Mouse (Mus musculus): Measurements from ENCODE around the gene Shb. TPM values are rescaled to one million over a fixed set of nuclear protein-coding genes. Genes with fewer than 3 reads are reported as not detected.
A peak's percentile ranks its signal among the peaks of the same experiment; 100 is the strongest.

Shb gene
- polyA plus RNA-seq (2014; fragmentation: Nextera tagmentation; extraction: Ambion mirVana), result 8.7 and 9.9 TPM in 2 replicates

GRCm38 (mm10) chr4:45532375-45532774 is at the start of gene Shb:
Shb (minus strand) TSS chr4:45532470.
- no peak for ATAC-seq (ENCODE audit: low FRiP score)
- no peaks in the 10 kb centered on the region for H3K9me3 ChIP-seq (ENCODE audit: control insufficient read depth, low read length)
- 22% methylated on average over 7 of the region's 7 CpGs for WGBS
- no peak within 1 kb of the TSS for H3K27ac ChIP-seq
- 0 out of 2 replicates have a peak, but pooled peaks cover 3% of the 10 kb centered on the region for H3K27me3 ChIP-seq (ENCODE audit: control insufficient read depth, insufficient read depth, low read length)
- H3K4me1 ChIP-seq (replicated peaks; ENCODE audit: control insufficient read depth, insufficient read depth, low read length), result peaks cover 17% of the 10 kb centered on the region
- H3K4me2 ChIP-seq (replicated peaks), result peak within 1 kb of the TSS; percentile 65
- peak; percentile 61 for DNase-seq (ENCODE audit: low spot score)
- no peaks in the 10 kb centered on the region for H3K36me3 ChIP-seq (replicated peaks; ENCODE audit: control insufficient read depth, insufficient read depth)
- H3K4me3 ChIP-seq (replicated peaks; ENCODE audit: low read length), result peak within 1 kb of the TSS; percentile 82
- no peak within 1 kb of the TSS for H3K9ac ChIP-seq

DNA sequence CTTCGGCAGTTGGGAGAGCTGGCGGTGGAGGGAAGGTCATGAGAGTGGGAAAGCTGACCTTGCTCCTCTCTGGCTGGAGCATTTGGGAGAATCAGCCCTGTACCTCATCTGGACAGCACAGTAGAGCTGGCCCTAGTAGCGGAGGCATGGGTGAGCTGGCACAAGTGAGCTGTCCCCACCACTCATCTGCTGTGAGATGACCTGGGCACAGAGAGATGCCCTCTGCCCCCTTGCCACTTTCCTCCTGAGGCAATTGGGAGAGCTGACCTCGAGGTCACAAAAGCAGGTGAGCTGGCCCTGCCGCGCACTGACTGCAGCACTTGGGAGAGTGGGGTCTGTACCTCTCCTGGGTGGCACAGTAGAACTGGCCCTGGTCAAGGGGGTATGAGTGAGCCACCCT is 48.8 kb upstream of the Shb start:
- 86% methylated on average over 6 of the region's 6 CpGs for WGBS
- no peaks in the 10 kb centered on the region for H3K36me3 ChIP-seq (replicated peaks; ENCODE audit: control insufficient read depth, insufficient read depth)
- DNase-seq (ENCODE audit: low spot score), result no peak
- no peaks in the 10 kb centered on the region for H3K27me3 ChIP-seq (ENCODE audit: control insufficient read depth, insufficient read depth, low read length)
- no peak overlapping the region for H3K27ac ChIP-seq
- H3K9ac ChIP-seq, result no peak overlapping the region
- no peak overlapping the region for H3K4me2 ChIP-seq (replicated peaks)
- H3K9me3 ChIP-seq (ENCODE audit: control insufficient read depth, low read length), result no peaks in the 10 kb centered on the region
- no peak for ATAC-seq (ENCODE audit: low FRiP score)
- 0 out of 2 replicates have a peak, but pooled peaks cover 7% of the 10 kb centered on the region for H3K4me1 ChIP-seq (replicated peaks; ENCODE audit: control insufficient read depth, insufficient read depth, low read length)
- H3K4me3 ChIP-seq (replicated peaks; ENCODE audit: low read length), result no peak overlapping the region

GRCm38 (mm10) chr4:45578554-45579370 is 46.5 kb upstream of the Shb start:
- no peak overlapping the region for H3K27ac ChIP-seq
- H3K4me3 ChIP-seq (replicated peaks; ENCODE audit: low read length), result no peak overlapping the region
- no peaks in the 10 kb centered on the region for H3K27me3 ChIP-seq (ENCODE audit: control insufficient read depth, insufficient read depth, low read length)
- H3K9me3 ChIP-seq (ENCODE audit: control insufficient read depth, low read length), result no peaks in the 10 kb centered on the region
- H3K4me1 ChIP-seq (replicated peaks; ENCODE audit: control insufficient read depth, insufficient read depth, low read length), result 0 out of 2 replicates have a peak, but pooled peaks cover 7% of the 10 kb centered on the region
- no peak overlapping the region for H3K9ac ChIP-seq
- H3K4me2 ChIP-seq (replicated peaks), result no peak overlapping the region
- DNase-seq (ENCODE audit: low spot score) (no peak), ATAC-seq (ENCODE audit: low FRiP score) (no peak)
- H3K36me3 ChIP-seq (replicated peaks; ENCODE audit: control insufficient read depth, insufficient read depth), result no peaks in the 10 kb centered on the region
- WGBS, result 18% methylated on average over 20 of the region's 22 CpGs

DNA sequence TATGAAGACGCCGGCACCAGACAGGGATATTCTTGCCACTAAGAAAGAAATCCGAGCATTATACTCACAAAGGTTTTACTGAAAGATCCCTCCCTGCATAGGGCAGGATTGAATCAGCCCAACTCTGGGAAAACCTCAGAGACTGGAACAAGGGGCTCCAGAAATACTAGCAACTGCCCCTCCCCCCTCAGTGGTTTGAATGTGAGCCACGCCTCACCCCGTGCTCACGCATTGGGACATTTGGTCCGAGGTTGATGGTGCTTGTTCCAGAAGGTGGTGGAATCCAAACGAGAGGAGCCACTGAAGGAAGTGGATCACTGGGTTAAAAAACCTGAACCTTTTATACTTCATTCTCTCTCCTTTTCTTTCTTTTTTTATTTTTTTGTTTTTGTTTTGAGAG is 45.4 kb upstream of the Shb start:
- WGBS, result 51% methylated on average over 8 of the region's 8 CpGs
- no peak overlapping the region for H3K4me2 ChIP-seq (replicated peaks)
- no peaks in the 10 kb centered on the region for H3K36me3 ChIP-seq (replicated peaks; ENCODE audit: control insufficient read depth, insufficient read depth)

DNA sequence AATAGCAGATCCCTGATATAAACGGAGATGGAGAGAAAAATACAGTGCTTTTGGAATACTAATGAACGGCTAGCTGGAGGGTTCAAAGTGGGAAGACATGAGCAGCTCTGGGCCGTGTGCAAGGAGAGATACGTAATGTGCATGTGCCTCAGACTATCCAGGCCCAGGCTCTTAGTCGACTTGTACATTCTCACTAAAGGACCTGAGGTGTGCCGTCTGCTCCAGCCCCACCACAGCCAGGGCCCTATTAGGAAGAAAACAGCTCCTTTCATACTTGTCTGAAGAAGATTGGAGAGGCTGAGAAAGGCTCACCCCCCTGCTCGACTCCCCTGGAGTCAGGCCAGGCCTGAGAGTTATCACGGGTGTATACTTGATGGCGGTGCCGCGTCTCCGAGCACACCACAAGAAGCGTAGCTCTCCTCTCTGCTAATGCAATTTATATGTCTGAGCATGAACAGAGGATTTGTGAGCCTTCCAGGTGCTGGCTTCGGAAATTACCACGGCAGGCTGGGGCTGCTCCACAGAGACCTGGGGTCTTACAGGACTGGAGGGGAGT is 42.4 kb upstream of the Shb start:
- Histone ChIP-seq H3K9me3 (ENCODE audit: control insufficient read depth, low read length) (no peaks in the 10 kb centered on the region), H3K9ac (no peak overlapping the region), H3K4me2 (replicated peaks) (no peak overlapping the region), H3K27ac (no peak overlapping the region), H3K4me3 (replicated peaks; ENCODE audit: low read length) (no peak overlapping the region), H3K4me1 (replicated peaks; ENCODE audit: control insufficient read depth, insufficient read depth, low read length) (0 out of 2 replicates have a peak, but pooled peaks cover 7% of the 10 kb centered on the region), H3K36me3 (replicated peaks; ENCODE audit: control insufficient read depth, insufficient read depth) (no peaks in the 10 kb centered on the region), H3K27me3 (ENCODE audit: control insufficient read depth, insufficient read depth, low read length) (no peaks in the 10 kb centered on the region)
- no peak for DNase-seq (ENCODE audit: low spot score)
- no peak for ATAC-seq (ENCODE audit: low FRiP score)
- WGBS, result 70% methylated on average over 15 of the region's 15 CpGs

More for the DNA sequence above, 45.4 kb upstream of the Shb start:
- Histone ChIP-seq H3K4me1 (replicated peaks; ENCODE audit: control insufficient read depth, insufficient read depth, low read length) (0 out of 2 replicates have a peak, but pooled peaks cover 7% of the 10 kb centered on the region), H3K27me3 (ENCODE audit: control insufficient read depth, insufficient read depth, low read length) (no peaks in the 10 kb centered on the region), H3K27ac (no peak overlapping the region), H3K9me3 (ENCODE audit: control insufficient read depth, low read length) (no peaks in the 10 kb centered on the region), H3K9ac (no peak overlapping the region), H3K4me3 (replicated peaks; ENCODE audit: low read length) (no peak overlapping the region)
- no peak for ATAC-seq (ENCODE audit: low FRiP score)
- no peak for DNase-seq (ENCODE audit: low spot score)

GRCm38 (mm10) chr4:45569521-45569920 is 37.3 kb upstream of the Shb start:
- Histone ChIP-seq H3K4me1 (replicated peaks; ENCODE audit: control insufficient read depth, insufficient read depth, low read length) (no peaks in the 10 kb centered on the region), H3K4me2 (replicated peaks) (no peak overlapping the region), H3K4me3 (replicated peaks; ENCODE audit: low read length) (no peak overlapping the region), H3K27ac (no peak overlapping the region), H3K9me3 (ENCODE audit: control insufficient read depth, low read length) (no peaks in the 10 kb centered on the region), H3K9ac (no peak overlapping the region), H3K27me3 (ENCODE audit: control insufficient read depth, insufficient read depth, low read length) (no peaks in the 10 kb centered on the region), H3K36me3 (replicated peaks; ENCODE audit: control insufficient read depth, insufficient read depth) (no peaks in the 10 kb centered on the region)
- WGBS, result 78% methylated on average over 5 of the region's 5 CpGs
- DNase-seq (ENCODE audit: low spot score), result no peak
- no peak for ATAC-seq (ENCODE audit: low FRiP score)

DNA sequence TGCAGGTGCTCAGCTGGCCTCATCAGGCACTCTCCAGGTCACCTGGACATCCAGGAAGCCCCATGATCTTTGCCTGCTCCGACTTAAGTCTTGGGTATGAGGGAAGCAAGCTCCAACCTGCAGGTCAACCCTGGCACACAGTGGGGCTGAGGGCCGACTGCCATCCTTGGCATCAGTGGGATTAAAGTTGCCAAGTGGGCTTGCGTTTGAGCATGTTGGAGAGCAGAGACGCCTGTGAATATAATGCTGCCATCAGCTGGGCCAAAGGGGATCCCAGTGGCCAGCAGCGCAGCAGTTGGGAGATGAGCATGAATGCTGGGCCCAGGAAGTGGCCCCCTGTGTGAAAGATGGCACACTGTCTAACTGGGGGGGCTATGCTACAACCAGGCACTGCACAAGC is 25.9 kb upstream of the Shb start:
- Histone ChIP-seq H3K9ac (no peak overlapping the region), H3K4me1 (replicated peaks; ENCODE audit: control insufficient read depth, insufficient read depth, low read length) (no peaks in the 10 kb centered on the region), H3K4me2 (replicated peaks) (no peak overlapping the region), H3K27ac (no peak overlapping the region), H3K4me3 (replicated peaks; ENCODE audit: low read length) (no peak overlapping the region), H3K9me3 (ENCODE audit: control insufficient read depth, low read length) (no peaks in the 10 kb centered on the region), H3K27me3 (ENCODE audit: control insufficient read depth, insufficient read depth, low read length) (no peaks in the 10 kb centered on the region), H3K36me3 (replicated peaks; ENCODE audit: control insufficient read depth, insufficient read depth) (no peaks in the 10 kb centered on the region)
- WGBS, result 92% methylated on average over 5 of the region's 5 CpGs
- ATAC-seq (ENCODE audit: low FRiP score) (no peak), DNase-seq (ENCODE audit: low spot score) (no peak)

DNA sequence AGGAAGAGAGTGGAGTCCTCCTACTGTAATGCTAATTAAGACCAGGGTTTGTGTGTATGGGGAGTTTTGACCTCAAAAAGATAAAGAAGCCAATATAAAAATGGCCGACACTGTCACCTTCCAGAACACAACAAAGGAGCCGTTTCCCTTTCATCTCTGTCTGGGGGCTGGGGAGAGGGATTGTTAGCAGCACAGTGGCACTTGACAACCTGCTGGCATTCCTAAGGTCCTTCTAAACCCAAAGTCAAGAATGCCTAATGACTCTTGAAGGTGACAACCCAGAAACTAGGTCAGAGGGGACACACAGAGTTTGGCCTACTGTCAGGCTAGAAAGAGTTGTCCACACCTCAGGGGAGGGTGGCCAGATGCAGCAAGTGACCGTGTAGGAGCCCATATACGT is 20.3 kb upstream of the Shb start:
- Histone ChIP-seq H3K4me1 (replicated peaks; ENCODE audit: control insufficient read depth, insufficient read depth, low read length) (no peaks in the 10 kb centered on the region), H3K36me3 (replicated peaks; ENCODE audit: control insufficient read depth, insufficient read depth) (no peaks in the 10 kb centered on the region), H3K27ac (no peak overlapping the region), H3K9me3 (ENCODE audit: control insufficient read depth, low read length) (no peaks in the 10 kb centered on the region), H3K4me3 (replicated peaks; ENCODE audit: low read length) (no peak overlapping the region), H3K4me2 (replicated peaks) (no peak overlapping the region), H3K9ac (no peak overlapping the region), H3K27me3 (ENCODE audit: control insufficient read depth, insufficient read depth, low read length) (no peaks in the 10 kb centered on the region)
- ATAC-seq (ENCODE audit: low FRiP score), result no peak
- 49% methylated on average over 4 of the region's 4 CpGs for WGBS
- DNase-seq (ENCODE audit: low spot score), result no peak

DNA sequence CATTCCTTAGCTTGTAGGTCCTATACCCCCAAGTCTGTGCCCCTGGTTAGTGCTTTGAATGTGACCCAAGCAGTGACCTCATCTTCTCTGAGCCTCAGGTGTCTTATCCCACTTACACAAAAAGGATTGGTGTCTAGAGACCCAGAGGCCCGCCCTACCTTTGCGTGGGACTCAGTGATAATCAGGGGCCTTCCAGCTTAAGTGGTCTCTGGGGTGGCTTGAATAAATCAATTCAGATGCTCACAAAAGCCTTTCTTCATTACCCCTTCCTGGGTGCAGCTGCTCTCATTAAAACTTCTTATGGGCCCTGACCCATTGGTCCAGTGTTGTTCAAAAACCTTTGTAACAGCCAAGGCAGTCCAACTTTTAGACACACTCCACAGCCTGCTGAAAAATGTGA is 18.7 kb upstream of the Shb start:
- Histone ChIP-seq H3K4me3 (replicated peaks; ENCODE audit: low read length) (no peak overlapping the region), H3K9me3 (ENCODE audit: control insufficient read depth, low read length) (no peaks in the 10 kb centered on the region), H3K36me3 (replicated peaks; ENCODE audit: control insufficient read depth, insufficient read depth) (no peaks in the 10 kb centered on the region), H3K9ac (no peak overlapping the region), H3K4me2 (replicated peaks) (no peak overlapping the region), H3K27ac (no peak overlapping the region), H3K27me3 (ENCODE audit: control insufficient read depth, insufficient read depth, low read length) (no peaks in the 10 kb centered on the region), H3K4me1 (replicated peaks; ENCODE audit: control insufficient read depth, insufficient read depth, low read length) (no peaks in the 10 kb centered on the region)
- DNase-seq (ENCODE audit: low spot score) (no peak), ATAC-seq (ENCODE audit: low FRiP score) (no peak)
- WGBS, result 23% methylated on average over 2 of the region's 2 CpGs
